Mouse (Mus musculus) ES-E14 (cell line): ENCODE measurements at regions not wholly inside any gene's neighbourhood (a gene's known extent, or its start where the extent isn't known, plus 50 kb on each side); places are given as distances from the start of the nearest gene placed in this dataset.

Source experiments
- HCFC1 ChIP-seq: IDR thresholded peaks from 2 replicates; pipeline ENCODE4 v1.6.1; 2012; ENCODE audit warnings: low read length, inconsistent platforms, borderline replicate concordance; ENCODE audit not compliant: insufficient read depth
- ZC3H11A ChIP-seq: IDR thresholded peaks from 2 replicates; pipeline ENCODE4 v1.6.1; 2012; ENCODE audit warnings: low read depth, mild to moderate bottlenecking, inconsistent platforms, low read length, borderline replicate concordance
- ZNF384 ChIP-seq: IDR thresholded peaks from 2 replicates; pipeline ENCODE4 v1.6.1; 2012; ENCODE audit warnings: low read depth, low read length, inconsistent platforms

DNA sequence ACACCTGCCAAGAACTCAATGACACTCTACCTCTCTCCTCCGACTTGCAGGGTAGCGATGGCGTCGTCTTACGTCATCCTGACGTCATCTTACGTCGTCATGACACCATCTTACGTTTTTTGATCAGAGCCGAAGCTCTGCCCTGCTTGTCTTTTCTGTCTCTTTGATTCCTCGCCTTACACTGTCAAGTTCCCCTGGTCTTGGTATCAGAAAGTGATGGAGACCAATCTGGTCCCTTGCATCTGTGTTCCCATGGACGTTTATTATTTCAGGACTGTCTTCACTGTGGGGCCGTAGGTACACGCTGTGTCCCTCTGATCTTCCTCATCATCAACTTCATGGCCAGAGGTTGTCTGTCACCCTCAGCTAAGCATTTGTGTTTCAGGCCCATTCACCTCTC, 82.8 kb downstream of the 1700020N01Rik start:
- TF ChIP-seq HCFC1, result no peak
- TF ChIP-seq ZNF384, result no peak
- TF ChIP-seq ZC3H11A, result no peak
